Mouse (Mus musculus): ENCODE data around the gene Serpinb5. TPM values are rescaled to one million over a fixed set of nuclear protein-coding genes. Genes with fewer than 3 reads are reported as not detected.
"Not testable (repeated sequence)": the region's sequence is repeated elsewhere in the genome, so short reads cannot be mapped to it uniquely, and the experiment has no call there.

Gene Serpinb5
- not detected for total RNA-seq (2021)

GRCm38 (mm10) chr1:106860847-106861246 is at the start of gene Serpinb5:
Gene Serpinb5 (plus strand): TSS chr1:106861173.
- intact Hi-C loops (cut with DNase I), result no loop called here
- DNase-seq, result no peak

DNA sequence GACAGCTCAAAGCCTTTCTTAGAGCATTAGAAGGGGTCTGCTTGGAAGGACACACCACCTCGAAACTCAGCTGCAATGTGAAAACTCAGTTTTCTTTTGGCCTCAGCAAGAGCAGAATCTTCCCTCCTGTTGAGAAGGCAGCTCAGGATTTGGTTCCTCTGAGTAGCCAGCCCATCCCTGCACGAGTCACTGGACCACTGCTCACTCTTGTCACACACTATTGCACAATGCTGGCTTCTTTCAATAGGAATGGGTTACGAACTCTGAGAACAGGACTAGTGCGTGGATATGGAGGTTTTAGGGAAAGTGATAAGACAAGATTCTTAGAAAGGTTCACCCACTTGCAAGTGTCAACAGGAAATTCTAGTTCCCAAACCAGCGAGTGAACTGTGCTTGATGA is 46.1 kb upstream of the Serpinb5 start:
- intact Hi-C loops (cut with DNase I), result loop anchor here (10.0 kb wide), 1 partner anchor 390 kb away; no protein-coding TSS in a partner anchor
- DNase-seq, result no peak

GRCm38 (mm10) chr1:106815265-106815664 is 45.7 kb upstream of the Serpinb5 start:
- intact Hi-C loops (cut with DNase I), result loop anchor here (10.0 kb wide), 1 partner anchor 390 kb away; no protein-coding TSS in a partner anchor
- DNase-seq, result no peak

DNA sequence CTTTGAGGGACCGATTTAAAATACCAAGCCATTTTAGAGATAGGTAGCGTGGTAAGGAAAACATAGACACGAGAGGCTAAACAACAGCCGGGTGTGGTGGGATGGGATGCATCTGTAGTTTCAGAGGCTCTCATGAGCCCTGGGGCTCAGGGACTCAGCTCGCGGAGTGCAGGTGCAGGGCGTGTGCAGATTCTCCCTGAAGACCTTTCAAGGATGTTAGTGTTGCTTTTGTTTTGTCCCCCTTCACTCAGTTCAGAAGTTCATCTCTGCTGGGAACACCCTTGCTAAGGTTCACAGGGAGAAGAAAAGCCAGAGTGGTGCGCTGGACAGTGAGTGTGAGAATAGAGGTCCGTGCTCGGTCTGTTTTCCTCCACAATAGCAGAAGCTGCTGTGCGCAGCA is 44.2 kb upstream of the Serpinb5 start:
- intact Hi-C loops (cut with DNase I), result loop anchor here (10.0 kb wide), 1 partner anchor 392 kb away; no protein-coding TSS in a partner anchor
- no peak for DNase-seq

- intact Hi-C loops (cut with DNase I), result loop anchor here (10.0 kb wide), 1 partner anchor 394 kb away; no protein-coding TSS in a partner anchor
- DNase-seq, result no peak
These were observed 42.6 kb upstream of the Serpinb5 start for GRCm38 (mm10) chr1:106818323-106818722.

- intact Hi-C loops (cut with DNase I), result no loop called here
- peak; percentile 17 for DNase-seq
These were observed 38.7 kb upstream of the Serpinb5 start for GRCm38 (mm10) chr1:106822297-106822696.

GRCm38 (mm10) chr1:106828784-106829183 is 32.2 kb upstream of the Serpinb5 start:
- intact Hi-C loops (cut with DNase I), result no loop called here
- DNase-seq, result no peak

DNA sequence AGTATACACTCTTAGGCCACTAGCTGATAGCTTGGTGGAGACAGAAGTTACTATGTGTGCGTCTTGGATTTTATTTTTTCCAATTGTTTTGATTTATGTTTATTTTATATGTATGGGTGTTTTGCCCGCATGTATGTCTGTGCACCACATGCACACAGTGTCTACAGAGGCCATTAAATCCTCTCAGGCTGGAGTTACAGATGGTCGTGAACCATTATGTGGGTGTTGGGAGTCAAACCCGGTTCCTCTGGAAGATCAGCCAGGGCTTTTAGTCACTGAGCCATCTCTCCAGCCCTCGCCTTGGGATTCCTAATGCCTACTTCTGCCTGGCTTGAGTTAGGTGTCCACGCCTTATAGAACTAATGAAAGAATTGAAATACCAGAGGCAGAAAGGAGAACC is 4.6 kb downstream of the Serpinb5 start:
- intact Hi-C loops (cut with DNase I), result no loop called here
- no peak for DNase-seq

DNA sequence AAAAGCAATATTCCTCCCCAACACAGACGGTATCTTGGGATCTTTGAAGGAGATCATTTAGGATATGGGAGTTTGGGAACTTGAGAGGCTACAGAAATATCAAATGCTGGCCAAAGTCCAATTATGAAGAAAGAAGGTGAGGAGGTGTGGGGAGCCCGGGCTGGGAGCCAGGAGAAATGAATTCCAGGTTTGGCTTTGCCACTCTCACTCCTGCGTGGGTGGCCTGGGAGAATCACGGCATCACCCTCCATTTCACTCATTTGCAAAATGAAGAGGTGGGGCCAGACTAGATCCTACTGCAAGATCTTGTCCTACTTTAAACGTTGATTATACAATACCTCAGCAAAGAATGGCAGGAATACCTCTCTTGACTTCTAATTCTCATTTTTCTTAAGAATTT is 5.1 kb downstream of the Serpinb5 start:
- intact Hi-C loops (cut with DNase I), result no loop called here
- DNase-seq, result no peak

DNA sequence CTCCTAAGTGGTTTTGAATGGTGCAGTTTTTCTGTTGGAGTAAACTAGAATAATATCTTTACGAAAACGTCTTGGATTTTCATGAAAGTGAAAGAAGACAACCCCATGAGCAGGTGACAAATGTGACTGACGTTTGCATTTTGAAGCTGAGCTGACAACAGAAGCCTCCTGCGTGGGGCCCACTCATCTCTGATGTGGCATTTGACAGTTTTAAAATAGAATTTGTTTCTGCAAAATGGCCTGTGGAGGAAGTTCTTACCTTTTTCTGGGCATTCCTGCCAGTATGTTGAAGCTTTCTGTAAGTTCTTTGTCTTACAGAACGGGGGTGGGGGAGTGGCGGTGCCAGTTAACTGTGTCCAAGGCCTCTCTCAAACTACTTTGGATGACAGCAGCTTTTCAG is 5.8 kb downstream of the Serpinb5 start:
- intact Hi-C loops (cut with DNase I), result no loop called here
- no peak for DNase-seq

- intact Hi-C loops (cut with DNase I), result no loop called here
- DNase-seq, result no peak
These were observed 9.0 kb downstream of the Serpinb5 start for GRCm38 (mm10) chr1:106869986-106870385.

DNA sequence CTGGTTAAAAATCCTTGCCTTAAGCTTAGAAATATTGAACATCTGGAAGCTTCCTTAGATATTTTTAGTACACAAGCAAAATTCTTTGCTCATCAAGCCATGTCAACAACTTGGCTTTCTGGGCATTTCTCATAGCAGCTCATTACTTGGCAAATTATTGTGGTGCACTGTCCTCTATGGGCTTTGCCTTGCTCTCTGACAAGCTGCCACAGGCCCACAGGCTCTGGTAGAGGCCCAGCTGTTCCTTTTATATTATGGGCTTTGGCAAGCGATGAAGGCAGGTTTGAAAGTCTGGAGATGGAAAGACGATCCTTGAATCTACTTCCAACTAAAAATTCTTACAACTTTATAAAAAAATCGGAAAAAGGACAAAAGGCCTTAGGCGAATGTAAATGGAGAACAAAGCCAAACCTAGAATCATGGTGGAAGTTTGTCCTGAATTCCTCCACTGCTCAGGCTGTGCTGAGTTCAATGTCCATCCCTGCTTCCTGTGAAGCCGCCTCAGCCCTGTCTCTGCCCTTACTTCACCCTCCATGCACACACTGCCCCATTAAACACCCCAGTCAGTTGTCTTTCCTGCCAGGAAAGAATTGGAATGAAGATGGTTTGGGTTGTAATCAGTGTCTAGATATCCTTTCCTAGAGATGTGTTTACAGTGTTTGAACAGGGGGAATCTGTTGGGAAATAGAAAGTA is 14.4 kb downstream of the Serpinb5 start:
- no peak for DNase-seq
- intact Hi-C loops (cut with DNase I), result no loop called here

- DNase-seq, result no peak
- intact Hi-C loops (cut with DNase I), result no loop called here
These were observed 15.2 kb downstream of the Serpinb5 start for GRCm38 (mm10) chr1:106876147-106876546.

DNA sequence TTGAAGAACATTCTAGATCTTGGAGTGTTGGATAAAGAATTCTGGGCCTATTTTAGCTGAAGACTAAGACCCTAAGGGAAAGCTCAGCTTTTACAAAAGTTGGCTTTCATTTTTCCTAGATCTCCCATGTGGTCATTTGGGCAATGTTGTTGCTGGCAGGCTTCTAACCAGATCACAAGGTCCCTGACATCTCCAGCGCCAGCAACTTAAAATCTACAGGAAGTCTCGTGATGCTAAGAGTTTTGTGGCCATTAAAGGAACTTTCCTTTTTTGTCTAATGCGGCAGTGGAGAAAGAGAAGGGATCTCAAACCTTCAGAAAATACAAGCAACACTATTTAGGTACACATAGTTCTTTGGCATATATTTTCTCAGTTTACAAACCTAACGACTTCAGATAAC is 21.8 kb downstream of the Serpinb5 start:
- DNase-seq, result no peak
- intact Hi-C loops (cut with DNase I), result no loop called here

DNA sequence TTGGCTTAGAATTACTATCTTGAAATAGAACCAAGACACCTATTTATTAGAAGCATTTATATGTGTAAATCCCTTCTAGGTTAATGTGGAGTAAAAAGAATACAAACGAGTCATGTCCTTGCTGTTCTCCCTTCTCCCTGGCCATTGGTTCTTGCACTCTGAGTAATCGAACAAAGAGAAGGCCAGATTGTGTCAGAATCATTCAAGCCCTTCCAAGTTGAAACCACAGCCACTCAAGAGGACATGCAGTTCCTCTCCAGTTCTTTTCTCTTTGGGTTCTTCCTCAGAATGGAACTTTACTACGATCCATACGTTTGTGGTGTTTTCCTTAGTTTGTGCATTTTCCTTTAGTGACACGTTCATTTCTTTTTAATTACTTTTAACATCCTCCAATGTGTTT is 22.4 kb downstream of the Serpinb5 start:
- intact Hi-C loops (cut with DNase I), result no loop called here

DNA sequence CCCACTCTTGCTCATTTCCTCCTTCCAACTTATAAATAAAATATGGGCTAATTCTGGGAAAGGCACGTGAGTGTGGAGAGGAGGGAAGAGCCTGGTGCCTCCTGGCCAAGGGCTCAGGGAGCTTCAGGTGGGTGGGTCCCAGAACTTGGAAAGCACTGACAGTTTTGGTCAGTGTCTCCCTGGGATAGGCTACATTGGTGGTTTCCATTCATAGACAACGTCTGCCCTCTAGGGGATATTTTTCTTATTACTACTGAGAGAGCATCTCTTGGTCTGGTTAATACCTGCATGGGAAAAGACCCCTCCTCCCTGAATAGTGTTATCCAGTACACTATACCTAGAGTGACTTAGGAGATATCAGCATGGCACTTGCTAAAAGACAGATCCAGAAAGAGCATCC is 22.8 kb downstream of the Serpinb5 start:
- DNase-seq, result no peak
- intact Hi-C loops (cut with DNase I), result no loop called here

More for the DNA sequence above, 22.4 kb downstream of the Serpinb5 start:
- DNase-seq, result no peak

- intact Hi-C loops (cut with DNase I); DNase-seq: not testable (repeated sequence)
These were observed 34.2 kb downstream of the Serpinb5 start for GRCm38 (mm10) chr1:106895142-106895541.

DNA sequence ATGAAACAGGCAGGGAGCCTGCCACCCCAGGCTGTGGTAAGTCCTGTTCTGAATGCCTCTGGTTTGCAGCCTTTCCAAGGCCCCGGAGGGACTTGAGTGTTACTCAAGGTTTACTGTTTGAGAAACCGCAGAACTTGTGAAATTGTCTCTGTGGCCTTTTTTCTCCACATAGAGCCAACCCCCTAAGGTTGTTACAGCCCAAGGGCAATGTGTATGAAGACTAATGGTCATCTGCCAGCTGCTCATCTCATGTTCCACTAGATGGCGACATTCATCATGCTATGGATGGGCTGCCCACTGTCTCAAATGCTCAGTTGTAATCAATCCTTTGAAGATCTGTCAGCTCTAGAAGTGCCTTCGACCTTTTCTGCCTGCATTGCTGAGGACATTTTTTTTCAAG is 40.4 kb downstream of the Serpinb5 start:
- intact Hi-C loops (cut with DNase I), result no loop called here
- DNase-seq, result peak; percentile 8

- no peak for DNase-seq
- intact Hi-C loops (cut with DNase I), result no loop called here
These were observed 71.0 kb downstream of the Serpinb5 start for GRCm38 (mm10) chr1:106931954-106932353.

Measured in left cerebral cortex, postnatal 4 days (tissue).